Mouse (Mus musculus) cortical plate, adult 2 months (tissue): ENCODE data around the gene Pgm5.

Experiments
- CTCF ChIP-seq: fragments of 200-500 bp; IDR thresholded peaks from 2 replicates; pipeline ENCODE4 v1.5.1; 2011; ENCODE audit warnings: mild to moderate bottlenecking, control low read depth, low read length; ENCODE audit not compliant: insufficient read depth; ENCODE audit errors: extremely low read depth
- POLR2A ChIP-seq: fragments of 200-500 bp; IDR thresholded peaks from 2 replicates; pipeline ENCODE4 v1.6.1; 2011; ENCODE audit warnings: mild to moderate bottlenecking, low read length, control low read depth; ENCODE audit not compliant: insufficient read depth; ENCODE audit errors: extremely low read depth

GRCm38 (mm10) chr19:24699196-24699595, 162.5 kb downstream of the Pgm5 start:
- TF ChIP-seq CTCF (no peak), POLR2A (no peak)
